Mouse (Mus musculus) G1E-ER4 (cell line): ENCODE results near the gene Olfr1279. TPM values are rescaled to one million over a fixed set of nuclear protein-coding genes. Genes with fewer than 3 reads are reported as not detected.

Experiments
- GATA1 ChIP-seq: IDR thresholded peaks from one replicate; pipeline ENCODE4 v1.8.0; 2012; ENCODE audit warnings: low read length, inconsistent platforms
- polyA plus RNA-seq: library from polyadenylated mRNA; stranded (reverse); fragments of >175 nt; gene quantifications from 2 replicates; pipeline ENCODE4 v1.2.3, GENCODE M21; 2012

The Olfr1279 gene
- not detected in 2 replicates for polyA plus RNA-seq

DNA sequence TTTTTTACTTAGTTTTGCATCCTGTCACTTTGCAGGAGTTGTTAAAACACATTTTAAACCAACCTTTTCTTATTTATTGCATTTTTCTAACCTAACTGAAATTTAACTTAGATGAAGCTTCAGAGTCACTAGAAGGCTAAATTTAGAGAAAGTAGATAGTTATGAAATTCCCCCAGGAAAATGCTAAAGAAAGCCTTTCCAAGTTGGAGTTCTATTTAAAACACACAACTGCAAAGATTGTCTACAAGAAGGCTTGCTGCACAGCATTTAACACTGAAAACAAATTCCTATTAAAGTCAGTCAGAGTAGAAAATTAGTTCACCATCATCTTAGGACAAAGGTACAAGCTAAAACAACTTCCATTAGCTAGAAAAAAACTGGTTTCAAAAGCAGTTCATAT lies at the start of gene Olfr1279:
Gene Olfr1279, plus strand, starts transcription at position 262 of the 400 bp plus-strand sequence.
- no peak for TF ChIP-seq GATA1

DNA sequence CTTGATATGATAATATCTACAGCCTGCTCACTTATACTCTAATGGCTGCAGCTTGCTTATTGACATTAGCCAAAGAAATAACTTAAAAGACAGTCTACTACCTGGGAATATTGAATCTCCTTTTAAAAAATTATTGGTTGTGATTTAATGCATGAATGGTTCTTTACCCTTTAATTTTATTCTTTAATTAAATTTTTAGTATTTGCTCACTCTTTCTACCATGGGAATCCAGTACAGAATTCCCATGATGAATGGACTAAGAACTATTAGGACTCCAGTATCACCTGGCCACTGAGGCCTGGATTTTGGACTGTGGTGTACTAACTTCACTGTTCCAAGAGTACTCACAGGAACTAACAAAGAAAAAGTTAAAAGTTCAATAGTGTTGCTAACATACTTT lies 46.2 kb upstream of the Olfr1279 start, which contains the start of gene Olfr1276:
Gene Olfr1276, plus strand, starts transcription at position 301 of the 400 bp plus-strand sequence.
- no peak for TF ChIP-seq GATA1

DNA sequence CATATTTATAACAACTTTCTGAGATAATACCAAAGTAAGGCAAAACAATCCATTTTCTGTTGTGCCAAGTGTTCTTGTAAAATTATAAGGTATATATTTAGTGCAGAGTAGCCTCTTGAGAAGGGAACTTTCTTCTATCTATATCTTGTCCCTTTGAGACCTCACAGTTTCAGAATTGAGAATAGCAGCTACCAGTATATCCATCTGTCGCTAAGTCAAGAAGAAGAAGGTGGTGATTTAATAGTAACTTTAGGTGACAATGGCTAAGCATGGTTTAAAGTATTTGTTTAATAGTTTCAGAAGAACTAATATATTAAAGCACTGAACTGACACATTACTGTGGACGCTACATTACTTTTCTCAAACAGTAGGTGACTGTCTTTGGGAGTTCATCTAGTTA lies 26.4 kb upstream of the Olfr1279 start, which contains the start of gene Olfr1277:
Gene Olfr1277, minus strand, starts transcription at position 101 of the 400 bp plus-strand sequence.
- TF ChIP-seq GATA1, result no peak

DNA sequence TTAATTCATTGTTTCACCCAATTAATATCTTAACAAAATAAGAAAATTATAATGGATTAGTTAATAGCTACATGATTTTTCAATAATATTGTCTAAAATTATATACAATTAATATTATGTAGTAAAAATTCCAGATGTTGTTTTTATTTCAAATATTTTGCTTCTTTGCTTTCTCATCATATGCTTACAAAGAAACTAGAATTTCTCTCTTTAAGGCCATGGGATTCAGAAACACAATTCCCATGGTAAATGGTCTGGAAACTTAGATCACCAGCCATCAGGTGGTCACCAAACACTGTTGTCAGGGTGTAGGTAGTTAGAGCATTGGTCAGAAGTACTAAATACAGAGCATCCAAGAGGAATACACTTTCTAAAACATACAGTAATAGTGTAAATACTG lies 10.6 kb upstream of the Olfr1279 start, which contains the start of gene Olfr1278:
Gene Olfr1278, plus strand, starts transcription at position 301 of the 400 bp plus-strand sequence.
- no peak for TF ChIP-seq GATA1

DNA sequence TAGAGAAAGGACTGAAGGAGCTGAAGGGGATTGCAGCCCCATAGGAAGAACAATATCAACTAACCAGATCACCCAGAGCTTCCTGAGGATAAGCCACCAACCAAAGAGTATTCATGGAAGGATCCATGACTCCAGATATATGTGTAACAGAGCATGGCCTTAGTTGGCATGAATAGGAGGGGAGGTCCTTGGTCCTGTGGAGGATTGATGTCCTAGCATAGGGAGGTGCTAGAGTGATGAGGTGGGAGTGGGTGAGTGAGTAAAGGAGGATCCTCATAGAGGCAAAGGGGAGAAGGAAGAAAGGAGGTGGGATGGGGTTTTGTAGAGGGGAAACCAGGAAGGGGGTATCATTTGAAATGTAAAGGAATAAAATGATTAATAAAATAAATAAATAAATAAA lies 1.9 kb upstream of the Olfr1279 start:
- no peak for TF ChIP-seq GATA1

DNA sequence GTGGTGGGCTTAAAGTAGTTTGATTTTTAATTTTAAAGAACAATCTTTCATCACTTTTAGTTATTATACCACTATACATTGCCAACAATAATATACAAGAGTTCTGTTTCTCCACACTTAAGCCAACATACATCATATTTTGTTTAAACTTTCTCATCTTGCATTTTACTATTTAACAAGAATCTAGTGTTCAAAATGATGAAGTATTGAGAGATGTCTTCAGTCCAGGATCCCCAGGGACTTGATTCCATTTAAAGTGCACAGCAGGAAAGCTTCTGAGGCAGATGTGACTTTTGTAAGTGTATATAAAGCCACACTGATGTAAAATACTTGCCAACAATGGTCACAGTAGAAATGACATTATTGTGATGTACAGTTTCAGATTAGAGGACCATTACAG lies 13.3 kb downstream of the Olfr1279 start, which contains the start of gene Olfr1280:
Gene Olfr1280, plus strand, starts transcription at position 301 of the 400 bp plus-strand sequence.
- no peak for TF ChIP-seq GATA1

DNA sequence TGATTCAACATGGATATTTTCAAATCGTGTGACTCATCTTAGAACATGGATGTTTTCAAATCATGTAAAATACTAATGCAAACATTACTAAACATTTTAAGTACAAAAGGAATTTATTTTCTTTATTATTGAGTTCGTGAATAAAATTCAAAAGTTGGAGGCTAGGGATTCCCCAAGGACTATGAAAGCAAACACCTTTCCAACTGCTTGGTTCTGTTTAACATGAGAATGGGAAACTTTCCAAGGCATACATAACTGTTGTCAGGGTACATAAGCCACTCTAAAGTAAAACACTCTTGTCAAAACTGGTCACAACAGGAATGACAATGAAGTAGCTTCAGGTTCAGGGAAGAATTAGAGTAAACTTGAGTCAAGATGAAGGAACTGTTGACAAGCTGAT lies 25.8 kb downstream of the Olfr1279 start, which contains the start of gene Olfr1281:
Gene Olfr1281, plus strand, starts transcription at position 301 of the 400 bp plus-strand sequence.
- no peak for TF ChIP-seq GATA1

DNA sequence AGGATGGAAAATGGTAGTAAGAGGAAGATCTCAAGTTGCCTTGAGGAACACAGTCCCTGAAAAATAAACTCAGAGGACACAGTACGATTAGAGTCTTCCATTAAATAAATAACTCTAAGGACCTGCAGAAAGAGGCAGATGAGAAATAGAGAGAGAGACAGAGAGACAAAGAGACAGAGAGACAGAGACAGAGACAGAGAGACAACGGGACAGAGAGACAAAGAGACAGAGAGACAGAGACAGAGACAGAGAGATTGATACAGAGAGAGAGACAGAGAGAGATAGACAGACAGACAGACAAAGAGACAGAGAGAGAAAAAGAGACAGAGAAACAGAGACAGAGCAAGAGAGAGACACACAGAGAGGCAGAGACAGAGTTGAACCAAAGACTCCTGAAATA lies 35.5 kb downstream of the Olfr1279 start, which contains the start of gene Olfr1282:
Gene Olfr1282, minus strand, starts transcription at position 101 of the 400 bp plus-strand sequence.
- TF ChIP-seq GATA1, result no peak

Other genes starting within 250 kb of the Olfr1279 start
- gene Gm13941, start 194.7 kb upstream of the Olfr1279 start, polyA plus RNA-seq, result not detected in 2 replicates
- not detected in 2 replicates for gene Gm15130, start 147.7 kb upstream of the Olfr1279 start, polyA plus RNA-seq
- gene 4930430A15Rik, start 71.0 kb upstream of the Olfr1279 start, polyA plus RNA-seq, result not detected in 2 replicates
- gene Olfr1275, start 65.3 kb upstream of the Olfr1279 start, polyA plus RNA-seq, result not detected in 2 replicates
- not detected in 2 replicates for gene Olfr1276, start 46.1 kb upstream of the Olfr1279 start, polyA plus RNA-seq
- gene Olfr1277, start 26.5 kb upstream of the Olfr1279 start, polyA plus RNA-seq, result not detected in 2 replicates
- not detected in 2 replicates for gene Olfr1278, start 10.5 kb upstream of the Olfr1279 start, polyA plus RNA-seq
- gene Olfr1280, start 13.4 kb downstream of the Olfr1279 start, polyA plus RNA-seq, result not detected in 2 replicates
- not detected in 2 replicates for gene Olfr1281, start 25.9 kb downstream of the Olfr1279 start, polyA plus RNA-seq
- gene Olfr1282, start 35.4 kb downstream of the Olfr1279 start, polyA plus RNA-seq, result not detected in 2 replicates
- not detected in 2 replicates for gene Olfr1283, start 66.2 kb downstream of the Olfr1279 start, polyA plus RNA-seq
- not detected in 2 replicates for gene Olfr1284, start 74.9 kb downstream of the Olfr1279 start, polyA plus RNA-seq
- gene Olfr1286, start 122.5 kb downstream of the Olfr1279 start, polyA plus RNA-seq, result not detected in 2 replicates
- not detected in 2 replicates for gene Olfr1287, start 148.5 kb downstream of the Olfr1279 start, polyA plus RNA-seq
- gene Olfr1288, start 173.5 kb downstream of the Olfr1279 start, polyA plus RNA-seq, result not detected in 2 replicates
- gene Olfr1289, start 180.2 kb downstream of the Olfr1279 start, polyA plus RNA-seq, result not detected in 2 replicates
- gene Olfr1290, start 193.2 kb downstream of the Olfr1279 start, polyA plus RNA-seq, result not detected in 2 replicates
- not detected in 2 replicates for gene Olfr1291-ps1, start 196.5 kb downstream of the Olfr1279 start, polyA plus RNA-seq
- not detected in 2 replicates for gene Olfr1293-ps, start 224.6 kb downstream of the Olfr1279 start, polyA plus RNA-seq
- not detected in 2 replicates for gene Olfr1294, start 239.7 kb downstream of the Olfr1279 start, polyA plus RNA-seq